Mouse (Mus musculus): ENCODE results near the gene Nhsl1. TPM values are rescaled to one million over a fixed set of nuclear protein-coding genes. Genes with fewer than 3 reads are reported as not detected.
"Not testable (repeated sequence)": the region's sequence is repeated elsewhere in the genome, so short reads cannot be mapped to it uniquely, and the experiment has no call there.

The Nhsl1 gene
- polyA plus RNA-seq, 1 experiment, result 12.1 TPM

GRCm38 (mm10) chr10:18447299-18447698, 128.5 kb downstream of the Nhsl1 start:
- Histone ChIP-seq H3K27ac (ENCODE audit: insufficient read depth, low read length) (no peak overlapping the region), H3K4me1 (ENCODE audit: control insufficient read depth, insufficient read depth, low read length) (no peaks in the 10 kb centered on the region), H3K4me3 (ENCODE audit: insufficient read depth, low read length) (no peak overlapping the region)
- TF ChIP-seq POLR2A (IDR thresholded peaks at IDR 0.05; ENCODE audit: extremely low read depth, insufficient read depth, low read length), result no peak
- no peak for TF ChIP-seq CTCF (IDR thresholded peaks at IDR 0.05; ENCODE audit: extremely low read depth, insufficient read depth, low read length)

GRCm38 (mm10) chr10:18448896-18449295, 130.1 kb downstream of the Nhsl1 start:
- H3K4me1 ChIP-seq (ENCODE audit: control insufficient read depth, insufficient read depth, low read length), result not testable (repeated sequence)

DNA sequence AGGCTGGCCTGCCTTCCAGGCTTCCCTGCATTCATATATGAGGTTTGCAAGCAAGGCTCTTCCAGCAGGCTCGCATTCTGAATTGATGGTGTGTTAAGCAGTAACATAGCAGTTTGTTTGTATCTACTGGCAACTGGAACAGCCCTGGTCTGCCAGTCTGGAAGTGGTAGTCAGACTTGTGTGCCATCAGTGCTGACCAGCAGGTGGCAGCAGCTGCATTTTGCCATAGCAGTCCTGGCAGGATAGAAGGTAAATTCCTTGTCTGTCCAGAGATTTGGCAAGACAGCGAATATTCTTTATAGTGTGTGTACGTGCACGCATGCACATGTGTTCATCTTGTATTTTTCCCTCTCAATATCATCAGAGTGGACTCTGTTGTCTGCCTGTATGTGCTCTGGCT, 134.6 kb downstream of the Nhsl1 start:
- H3K27ac ChIP-seq (ENCODE audit: insufficient read depth, low read length), result no peak overlapping the region
- H3K4me3 ChIP-seq (ENCODE audit: insufficient read depth, low read length), result no peak overlapping the region
- H3K4me1 ChIP-seq (ENCODE audit: control insufficient read depth, insufficient read depth, low read length), result no peaks in the 10 kb centered on the region
- TF ChIP-seq CTCF (IDR thresholded peaks at IDR 0.05; ENCODE audit: extremely low read depth, insufficient read depth, low read length), result peak; percentile 97
- no peak for TF ChIP-seq POLR2A (IDR thresholded peaks at IDR 0.05; ENCODE audit: extremely low read depth, insufficient read depth, low read length)

More at GRCm38 (mm10) chr10:18448896-18449295, 130.1 kb downstream of the Nhsl1 start:
- not testable (repeated sequence) for H3K27ac ChIP-seq (ENCODE audit: insufficient read depth, low read length); H3K4me3 ChIP-seq (ENCODE audit: insufficient read depth, low read length)

GRCm38 (mm10) chr10:18454161-18454560, 135.4 kb downstream of the Nhsl1 start:
- Histone ChIP-seq H3K4me3 (ENCODE audit: insufficient read depth, low read length) (no peak overlapping the region), H3K27ac (ENCODE audit: insufficient read depth, low read length) (no peak overlapping the region), H3K4me1 (ENCODE audit: control insufficient read depth, insufficient read depth, low read length) (no peaks in the 10 kb centered on the region)
- TF ChIP-seq POLR2A (IDR thresholded peaks at IDR 0.05; ENCODE audit: extremely low read depth, insufficient read depth, low read length) (no peak), CTCF (IDR thresholded peaks at IDR 0.05; ENCODE audit: extremely low read depth, insufficient read depth, low read length) (no peak)

GRCm38 (mm10) chr10:18455301-18455920, 136.6 kb downstream of the Nhsl1 start:
- TF ChIP-seq CTCF (IDR thresholded peaks at IDR 0.05; ENCODE audit: extremely low read depth, insufficient read depth, low read length) (no peak), POLR2A (IDR thresholded peaks at IDR 0.05; ENCODE audit: extremely low read depth, insufficient read depth, low read length) (no peak)
- Histone ChIP-seq H3K4me3 (ENCODE audit: insufficient read depth, low read length) (no peak overlapping the region), H3K4me1 (ENCODE audit: control insufficient read depth, insufficient read depth, low read length) (no peaks in the 10 kb centered on the region), H3K27ac (ENCODE audit: insufficient read depth, low read length) (no peak overlapping the region)

GRCm38 (mm10) chr10:18457808-18458475, 139.2 kb downstream of the Nhsl1 start:
- Histone ChIP-seq H3K4me3 (ENCODE audit: insufficient read depth, low read length) (no peak overlapping the region), H3K4me1 (ENCODE audit: control insufficient read depth, insufficient read depth, low read length) (no peaks in the 10 kb centered on the region), H3K27ac (ENCODE audit: insufficient read depth, low read length) (no peak overlapping the region)
- TF ChIP-seq POLR2A (IDR thresholded peaks at IDR 0.05; ENCODE audit: extremely low read depth, insufficient read depth, low read length) (no peak), CTCF (IDR thresholded peaks at IDR 0.05; ENCODE audit: extremely low read depth, insufficient read depth, low read length) (no peak)

- TF ChIP-seq CTCF (IDR thresholded peaks at IDR 0.05; ENCODE audit: extremely low read depth, insufficient read depth, low read length) (no peak), POLR2A (IDR thresholded peaks at IDR 0.05; ENCODE audit: extremely low read depth, insufficient read depth, low read length) (no peak)
- Histone ChIP-seq H3K27ac (ENCODE audit: insufficient read depth, low read length) (no peak overlapping the region), H3K4me1 (ENCODE audit: control insufficient read depth, insufficient read depth, low read length) (no peaks in the 10 kb centered on the region), H3K4me3 (ENCODE audit: insufficient read depth, low read length) (no peak overlapping the region)
Observed at GRCm38 (mm10) chr10:18461336-18461735, 142.6 kb downstream of the Nhsl1 start.

DNA sequence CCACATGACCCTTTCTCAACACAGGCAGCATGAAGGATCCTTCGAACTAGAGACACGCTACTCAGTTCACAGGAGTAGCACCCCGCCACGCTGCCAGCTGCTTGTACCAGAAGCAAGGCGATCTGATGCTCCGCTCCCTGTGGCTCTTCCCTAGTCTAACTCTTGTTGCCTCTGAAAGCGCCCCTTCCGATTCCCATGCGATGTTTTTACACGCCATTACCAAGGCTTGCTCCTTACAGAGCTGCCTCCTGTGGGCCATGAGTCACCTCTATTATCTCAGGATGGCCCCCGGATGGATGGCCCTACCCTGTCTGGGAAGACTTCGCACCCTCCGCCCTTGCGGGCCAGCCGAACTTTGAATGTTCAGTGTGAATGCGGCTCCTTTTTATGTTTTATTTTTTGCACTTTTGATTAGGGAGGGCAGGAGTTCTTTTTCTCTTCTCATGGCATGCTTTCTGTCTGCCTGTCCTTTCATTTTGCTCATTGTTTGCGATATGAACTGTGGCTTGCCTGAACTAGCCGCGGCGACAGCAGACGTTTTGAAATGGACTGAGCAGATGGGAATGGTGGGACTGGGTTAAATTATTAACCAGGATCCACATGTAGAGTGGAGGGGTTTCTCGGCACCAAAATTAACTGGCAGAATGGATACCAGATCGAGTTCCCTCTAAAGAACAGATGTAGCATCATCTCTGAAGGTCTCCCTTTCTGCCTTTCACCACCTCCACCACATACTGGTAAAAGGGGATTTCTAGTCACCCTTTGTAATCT, 144.5 kb downstream of the Nhsl1 start:
- Histone ChIP-seq H3K27ac (ENCODE audit: insufficient read depth, low read length) (no peak overlapping the region), H3K4me1 (ENCODE audit: control insufficient read depth, insufficient read depth, low read length) (no peaks in the 10 kb centered on the region), H3K4me3 (ENCODE audit: insufficient read depth, low read length) (no peak overlapping the region)
- TF ChIP-seq CTCF (IDR thresholded peaks at IDR 0.05; ENCODE audit: extremely low read depth, insufficient read depth, low read length) (no peak), POLR2A (IDR thresholded peaks at IDR 0.05; ENCODE audit: extremely low read depth, insufficient read depth, low read length) (no peak)

GRCm38 (mm10) chr10:18468396-18468795, 149.6 kb downstream of the Nhsl1 start:
- Histone ChIP-seq H3K27ac (ENCODE audit: insufficient read depth, low read length) (no peak overlapping the region), H3K4me1 (ENCODE audit: control insufficient read depth, insufficient read depth, low read length) (peaks cover 2% of the 10 kb centered on the region; the same call in 1 of the 2 replicates), H3K4me3 (ENCODE audit: insufficient read depth, low read length) (no peak overlapping the region)
- TF ChIP-seq POLR2A (IDR thresholded peaks at IDR 0.05; ENCODE audit: extremely low read depth, insufficient read depth, low read length) (no peak), CTCF (IDR thresholded peaks at IDR 0.05; ENCODE audit: extremely low read depth, insufficient read depth, low read length) (no peak)

All from cortical plate, adult 2 months (tissue).